Mouse (Mus musculus): ENCODE data around the gene Cds1.

DNA sequence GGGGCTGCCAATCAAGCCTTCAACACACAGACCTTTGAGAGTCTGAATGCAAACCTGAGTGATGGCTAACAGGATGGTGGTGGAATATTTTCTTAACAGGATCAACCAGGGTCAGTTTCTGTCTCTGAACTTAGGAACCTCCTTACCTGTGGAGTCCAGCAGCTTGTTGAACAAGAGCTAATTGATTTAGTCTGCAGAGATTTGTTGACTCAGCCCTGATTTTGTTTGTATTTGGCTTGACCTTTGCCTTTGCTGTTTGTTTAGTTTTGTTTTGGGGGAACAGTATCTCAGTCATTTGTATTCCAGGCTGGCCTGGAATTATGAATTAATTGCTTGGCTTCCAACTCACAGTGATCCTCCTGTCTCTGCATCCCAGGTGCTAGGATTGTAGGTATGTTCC is 7.3 kb upstream of the Cds1 start:
- no peak for TF ChIP-seq CTCF (IDR thresholded peaks at IDR 0.05; ENCODE audit: borderline replicate concordance, control insufficient read depth, extremely low read depth, insufficient read depth, low read length, poor library complexity)
- no peak for TF ChIP-seq POLR2A (IDR thresholded peaks at IDR 0.05; ENCODE audit: control insufficient read depth, extremely low read depth, insufficient read depth, low read length, poor library complexity)

Measured in thymus, adult 2 months (tissue).